Mouse (Mus musculus) spleen, postnatal 4 days (tissue): ENCODE results near the gene Ddx39b.

ENCODE experiments used
- DNase-seq, 2 experiments: peaks; one replicate each; pipeline ENCODE4 v3.0.0; 2022; ENCODE audit warnings: low spot score in 2 of 2

The Ddx39b gene

DNA sequence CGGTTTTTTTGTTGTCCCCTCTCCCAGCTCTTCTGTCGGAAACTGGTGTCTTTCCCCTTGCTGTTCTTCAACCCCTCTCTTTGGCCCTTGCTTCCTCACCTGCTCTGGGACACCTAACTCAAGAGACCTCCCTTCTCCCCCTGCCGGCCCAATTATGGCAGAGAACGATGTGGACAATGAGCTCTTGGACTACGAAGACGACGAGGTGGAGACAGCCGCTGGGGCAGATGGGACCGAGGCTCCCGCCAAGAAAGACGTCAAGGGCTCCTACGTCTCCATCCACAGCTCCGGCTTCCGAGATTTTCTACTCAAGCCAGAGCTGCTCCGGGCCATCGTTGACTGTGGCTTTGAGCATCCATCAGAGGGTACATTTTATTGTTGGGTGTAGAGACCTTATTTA is 1.5 kb downstream of the Ddx39b start:
- peak; percentile 52 to 76 for DNase-seq

DNA sequence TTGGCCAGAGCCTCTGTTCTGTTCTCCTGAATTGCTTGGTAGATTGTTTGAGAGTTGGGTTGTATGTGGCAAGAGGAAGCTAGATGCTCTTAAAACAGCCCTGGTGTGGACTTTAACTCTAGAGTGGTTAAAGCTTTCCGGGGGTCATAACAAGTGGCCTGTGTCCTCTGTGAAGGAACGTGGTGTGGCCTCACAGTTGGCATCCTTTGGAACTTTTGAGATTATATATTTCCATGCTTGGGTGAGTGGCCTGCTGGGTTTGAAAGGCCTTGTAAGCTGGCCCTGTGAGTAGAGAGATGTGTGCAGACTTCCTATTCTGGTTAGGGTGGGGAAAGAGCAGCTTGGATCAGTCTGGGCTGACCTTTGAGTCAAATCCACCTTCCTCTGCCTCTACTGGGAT is 3.5 kb downstream of the Ddx39b start:
- no peak for DNase-seq

DNA sequence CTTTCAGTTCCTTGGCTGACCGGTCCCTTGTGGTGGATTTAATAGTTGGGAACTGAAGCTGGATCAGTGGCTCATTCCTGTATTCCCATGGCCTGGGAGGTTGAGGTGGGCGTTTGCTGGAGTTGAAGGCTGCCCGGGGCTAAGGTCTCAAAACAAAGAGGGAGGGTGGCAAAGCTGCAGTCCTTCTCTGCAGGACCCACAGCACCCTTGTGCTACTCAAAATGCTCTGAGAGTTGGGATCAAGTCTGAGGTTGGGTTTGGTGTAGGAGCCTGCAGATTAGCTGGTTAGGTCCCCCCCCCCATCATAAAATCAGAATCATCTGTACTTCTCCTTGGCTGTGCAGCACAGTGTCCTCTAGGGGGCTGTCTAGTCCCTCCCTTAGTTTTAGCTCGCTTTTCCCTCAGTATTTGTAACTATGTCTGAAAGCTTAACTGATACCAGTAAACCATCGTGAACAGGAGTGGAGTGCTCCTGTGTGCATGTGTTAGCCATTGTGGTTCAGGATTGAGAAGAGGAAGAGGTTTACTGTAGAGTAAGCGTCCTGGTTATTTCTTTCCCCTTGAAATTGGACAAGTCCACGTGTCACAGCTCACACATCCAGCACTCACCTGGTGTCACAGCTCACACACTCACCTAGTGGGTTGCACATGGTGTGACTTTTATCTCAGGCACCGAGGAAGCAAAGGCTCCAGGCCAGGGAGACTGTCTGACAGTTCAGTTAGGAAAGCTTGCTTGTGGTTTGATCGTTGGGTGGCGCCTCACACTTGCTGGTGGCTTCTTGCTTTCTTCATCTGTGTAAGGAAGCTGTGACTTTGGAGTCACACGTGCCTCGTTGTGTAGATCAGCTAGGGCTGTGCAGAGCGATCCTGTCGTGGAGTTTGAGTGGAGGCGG is 4.4 kb downstream of the Ddx39b start:
- no peak for DNase-seq

DNA sequence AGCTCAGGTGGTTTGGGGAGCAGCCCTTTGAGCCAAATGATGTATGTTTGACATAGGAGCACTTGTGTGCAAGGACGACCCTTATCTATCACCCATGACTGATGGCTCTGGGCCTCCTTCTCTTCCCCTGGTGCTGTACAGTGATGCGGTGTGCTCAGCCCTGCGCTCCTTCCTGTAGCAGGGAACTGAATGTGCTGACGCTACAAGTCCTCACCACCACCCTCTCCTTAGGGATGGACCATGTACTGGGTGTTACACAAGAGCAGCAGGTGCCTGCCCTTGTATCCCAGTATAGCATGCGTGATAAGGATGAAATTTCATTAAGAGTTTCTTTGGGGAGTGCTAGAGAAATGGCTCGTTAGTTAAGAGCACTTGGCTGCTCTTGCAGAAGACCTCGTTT is 5.6 kb downstream of the Ddx39b start:
- no peak for DNase-seq

DNA sequence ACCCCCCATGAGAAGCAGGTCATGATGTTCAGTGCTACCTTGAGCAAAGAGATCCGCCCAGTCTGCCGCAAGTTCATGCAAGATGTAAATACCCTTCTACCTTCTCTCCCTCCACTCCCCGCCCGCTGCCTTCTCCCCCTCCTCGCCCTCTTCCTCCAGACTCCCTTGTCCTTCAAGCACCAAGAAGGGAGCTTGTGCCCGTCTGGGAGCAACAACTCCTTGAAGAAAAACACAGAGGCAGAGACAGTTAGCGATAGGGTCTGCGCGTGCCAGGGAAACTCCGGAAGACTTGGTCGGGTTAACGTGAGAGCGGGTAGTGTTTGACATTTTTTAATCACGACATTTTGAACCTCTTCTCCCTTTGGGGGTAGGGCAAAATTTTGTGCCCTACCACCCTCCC is 7.4 kb downstream of the Ddx39b start:
- DNase-seq, result no peak

DNA sequence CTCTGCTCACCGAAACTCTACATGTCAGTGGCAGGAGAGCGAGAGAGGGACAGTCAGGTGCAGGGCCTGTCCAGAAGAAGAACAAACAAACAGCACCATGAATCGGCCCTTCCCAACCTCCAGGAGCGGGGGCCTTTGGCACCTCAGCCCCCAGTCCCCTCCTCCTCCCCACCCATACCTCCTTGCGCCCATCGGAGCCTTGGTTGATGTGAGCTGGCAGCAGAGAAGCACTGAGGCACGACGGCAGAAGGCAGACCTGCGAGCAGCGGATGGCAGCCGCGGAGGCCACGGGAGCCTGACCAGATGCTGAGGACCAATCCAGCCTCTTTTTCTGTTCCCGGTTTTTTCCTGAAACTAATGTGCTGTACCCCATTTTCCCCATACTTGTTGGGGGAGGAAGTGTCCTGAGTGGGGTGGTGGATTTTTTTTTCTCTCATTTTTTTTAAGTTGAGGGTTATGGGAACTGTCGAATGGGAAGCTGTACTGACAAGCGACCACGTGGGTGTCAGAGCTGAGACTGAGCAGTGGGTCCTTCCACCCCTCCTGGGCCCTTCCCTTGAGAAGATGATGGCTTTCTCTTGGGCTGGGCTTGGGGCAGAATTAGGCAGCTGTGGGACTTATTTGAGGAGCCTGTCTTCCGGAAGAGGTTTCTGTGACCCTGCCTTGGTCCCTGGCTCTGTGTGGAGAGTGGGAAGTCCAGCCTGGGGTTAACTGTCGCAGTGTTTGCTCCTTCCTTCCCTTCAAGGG is 8.1 kb downstream of the Ddx39b start:
- DNase-seq, result no peak

DNA sequence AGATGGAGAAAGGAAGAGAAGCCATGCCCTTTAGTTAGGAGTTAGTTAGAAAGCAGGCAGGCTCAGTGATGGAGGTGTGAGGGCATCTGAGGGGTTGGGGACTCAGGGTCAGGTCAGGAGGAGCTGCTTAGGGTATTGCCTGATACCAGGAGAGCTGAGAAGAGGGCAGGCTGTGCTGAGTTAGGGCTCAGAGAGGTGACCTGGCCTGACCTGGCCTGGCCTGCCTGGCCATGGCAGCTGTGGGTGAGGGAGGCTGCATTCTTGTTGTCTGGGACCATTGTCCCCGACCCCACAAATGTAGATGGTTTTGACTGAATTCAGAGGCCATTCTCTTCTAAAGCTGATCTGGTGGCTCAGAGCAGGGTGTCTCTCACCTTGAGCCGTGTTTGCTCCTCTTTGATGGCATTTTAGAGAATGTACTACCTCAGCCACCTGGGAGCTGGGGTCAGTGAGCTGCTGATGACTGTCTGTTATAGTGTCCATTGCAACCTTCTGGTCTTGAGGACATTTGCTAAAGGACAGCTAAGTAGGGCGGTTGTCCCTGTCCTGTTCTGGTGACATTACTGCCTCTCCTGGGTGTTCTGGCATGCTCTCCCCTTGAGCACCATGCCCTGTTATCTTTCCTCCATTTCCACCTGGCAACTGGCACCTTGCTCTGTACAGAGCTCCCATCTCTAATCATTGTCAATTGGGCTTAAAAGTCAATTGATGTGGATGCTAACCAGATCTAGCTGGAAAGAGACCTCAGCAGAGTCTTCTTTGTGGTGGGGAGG is 9.0 kb downstream of the Ddx39b start:
- no peak for DNase-seq

DNA sequence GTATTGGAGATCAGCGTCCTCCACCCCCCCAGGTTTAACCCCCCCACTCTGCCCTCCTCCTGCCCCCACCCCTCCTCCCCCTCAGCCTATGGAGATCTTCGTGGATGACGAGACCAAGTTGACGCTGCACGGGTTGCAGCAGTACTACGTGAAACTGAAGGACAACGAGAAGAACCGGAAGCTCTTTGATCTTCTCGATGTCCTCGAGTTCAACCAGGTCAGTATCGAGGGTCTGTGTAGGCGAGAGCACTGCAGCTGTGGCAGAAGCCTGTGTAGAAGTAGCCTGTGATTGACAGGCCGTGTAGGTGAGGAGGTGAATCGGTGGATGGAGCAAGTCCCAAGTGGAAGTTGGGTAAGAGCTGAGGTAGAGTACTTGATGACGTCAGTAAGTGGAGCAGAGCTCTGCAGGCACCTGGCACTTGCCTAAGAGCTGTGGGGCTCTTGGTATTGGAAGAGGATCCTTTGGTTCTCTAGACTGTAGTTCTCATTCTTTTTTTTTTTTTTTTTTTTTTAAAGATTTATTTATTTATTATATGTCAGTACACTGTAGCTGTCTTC is 9.7 kb downstream of the Ddx39b start:
- no peak for DNase-seq

DNA sequence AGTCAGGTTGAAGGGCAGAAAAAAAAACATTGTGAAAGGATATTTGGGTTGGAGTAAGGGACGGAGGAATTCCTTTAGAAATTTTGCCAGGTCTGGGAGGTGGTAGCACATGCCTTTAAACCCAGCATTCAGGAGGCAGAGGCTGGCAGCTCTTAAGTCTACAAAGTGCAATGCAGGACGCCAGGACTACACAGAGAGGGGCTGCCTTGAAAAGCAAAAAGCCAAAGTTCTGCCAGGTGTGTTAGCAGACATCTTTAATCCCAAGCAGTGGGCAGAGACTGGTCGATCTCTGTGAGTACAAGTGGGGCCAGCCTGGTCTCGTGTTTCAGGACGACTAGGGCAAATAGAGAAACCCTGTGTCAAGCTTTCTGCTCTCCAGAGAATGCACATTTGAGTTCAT is 10.4 kb downstream of the Ddx39b start:
- DNase-seq, result no peak

DNA sequence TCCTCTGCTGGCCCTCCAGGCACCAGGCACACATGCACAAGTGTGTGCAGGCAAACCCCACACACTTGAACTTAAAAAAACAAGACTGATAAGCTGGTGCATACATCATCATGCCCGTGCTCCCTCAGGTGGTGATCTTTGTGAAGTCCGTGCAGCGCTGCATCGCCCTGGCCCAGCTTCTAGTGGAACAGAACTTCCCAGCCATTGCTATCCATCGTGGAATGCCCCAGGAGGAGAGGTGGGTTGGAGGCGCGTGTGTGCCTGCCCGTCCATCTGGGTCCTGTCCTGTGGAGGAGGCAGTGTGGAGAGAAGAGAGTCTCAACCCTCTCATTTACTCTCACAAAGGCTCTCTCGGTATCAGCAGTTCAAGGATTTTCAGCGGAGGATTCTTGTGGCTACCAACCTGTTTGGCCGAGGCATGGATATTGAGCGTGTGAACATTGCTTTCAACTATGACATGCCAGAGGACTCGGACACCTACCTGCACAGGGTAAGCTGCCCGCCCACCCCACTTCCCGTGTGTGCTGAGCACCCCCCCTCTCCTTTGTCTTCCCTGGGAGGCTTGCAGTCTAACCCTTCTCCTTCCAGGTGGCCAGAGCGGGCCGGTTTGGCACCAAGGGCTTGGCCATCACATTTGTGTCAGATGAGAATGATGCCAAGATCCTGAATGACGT is 11.2 kb downstream of the Ddx39b start:
- DNase-seq, result no peak

DNA sequence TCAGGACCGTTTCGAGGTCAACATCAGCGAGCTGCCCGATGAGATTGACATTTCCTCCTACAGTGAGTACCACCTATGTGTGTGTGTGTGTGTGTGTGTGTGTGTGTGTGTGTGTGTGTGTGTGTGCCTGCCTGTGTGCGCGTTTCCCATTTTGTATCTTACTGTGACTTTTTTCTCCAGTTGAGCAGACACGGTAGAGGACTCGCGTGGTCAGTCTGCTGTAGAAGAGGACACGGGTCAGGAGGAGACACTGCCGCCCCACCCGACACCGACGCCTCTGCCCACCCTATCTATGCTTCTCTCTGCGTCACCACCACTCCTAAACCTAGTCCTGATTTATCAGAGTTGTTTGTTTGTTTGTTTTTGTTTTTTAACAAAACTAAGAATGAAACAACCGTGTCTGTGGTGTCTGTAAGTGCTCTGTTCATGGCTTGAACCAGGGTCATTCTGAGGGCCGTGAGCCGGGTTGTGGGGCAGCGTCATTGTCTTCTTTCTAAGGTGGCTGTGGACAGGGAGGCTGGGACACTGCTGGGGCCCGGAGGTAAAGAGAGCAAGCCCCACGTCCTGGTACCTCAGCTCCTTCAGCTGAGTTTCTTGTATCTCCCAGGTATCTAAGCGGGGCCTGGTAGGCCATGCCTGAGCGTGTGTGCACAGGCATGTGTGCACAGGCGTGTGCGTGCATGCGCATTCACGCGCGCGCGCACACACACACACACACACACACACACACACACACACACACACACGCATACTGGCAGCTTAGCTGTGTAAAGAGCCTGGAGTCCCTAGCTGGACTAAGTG is 11.9 kb downstream of the Ddx39b start:
- DNase-seq, result no peak

DNA sequence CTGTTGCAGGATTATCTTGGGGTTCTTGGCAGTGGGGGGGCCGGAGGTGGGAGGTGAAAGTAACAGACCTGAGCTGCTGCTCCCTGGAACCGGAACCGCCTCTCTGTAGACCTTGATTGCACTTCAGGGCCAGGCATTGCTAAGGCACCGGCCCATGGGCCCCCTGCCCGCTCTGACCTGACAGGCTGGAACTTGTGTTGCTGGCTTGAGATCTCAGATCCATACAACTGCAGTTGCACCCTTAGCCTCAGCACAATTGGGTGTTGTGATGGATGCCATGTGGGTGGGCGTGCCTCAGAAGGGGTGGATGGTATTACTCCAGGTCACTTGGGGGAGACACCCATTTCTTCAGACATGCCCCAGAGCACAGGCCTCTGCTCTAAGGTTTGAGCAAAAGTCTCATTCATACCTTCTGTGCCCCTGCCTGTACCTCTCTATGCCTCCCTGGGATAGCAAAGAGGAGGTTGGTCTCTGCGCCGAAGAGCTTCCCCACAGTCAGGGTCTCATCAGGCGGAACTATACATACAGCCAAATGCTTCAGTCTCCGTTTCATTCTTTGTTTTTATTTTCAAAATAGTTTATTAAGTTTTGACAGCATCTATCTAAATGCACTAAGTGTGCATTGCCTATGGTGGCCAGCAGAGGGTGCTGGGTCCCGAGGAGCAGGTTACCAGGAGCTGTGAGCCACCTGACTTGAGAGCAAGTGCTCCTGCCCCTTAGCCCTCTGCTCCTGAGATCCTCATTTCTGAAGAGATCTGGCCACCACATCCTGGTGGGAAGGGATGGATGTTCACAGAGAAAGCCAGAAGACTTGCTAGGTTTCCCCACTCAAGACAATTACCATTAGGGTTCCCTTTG is 12.9 kb downstream of the Ddx39b start:
- peak; percentile 75 to 89 for DNase-seq

DNA sequence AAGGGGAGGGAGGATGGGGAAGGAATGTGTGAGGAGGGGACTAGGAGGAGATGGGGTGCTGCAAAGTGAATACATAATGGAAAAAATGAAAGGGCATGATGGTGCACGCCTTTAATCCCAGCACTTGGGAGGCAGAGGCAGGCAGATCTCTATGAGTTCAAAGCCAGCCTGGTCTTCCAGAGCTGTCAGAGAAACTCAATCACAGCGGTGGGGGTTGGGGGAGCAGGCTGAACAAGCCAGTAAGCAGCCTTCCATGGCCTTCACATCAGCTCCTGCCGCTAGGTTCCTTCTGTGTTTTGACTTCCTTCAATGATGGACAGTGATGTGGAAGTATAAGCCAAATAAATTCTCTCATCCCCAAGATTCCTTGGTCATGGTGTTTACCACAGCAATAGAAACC is 13.8 kb downstream of the Ddx39b start:
- DNase-seq, result no peak

DNA sequence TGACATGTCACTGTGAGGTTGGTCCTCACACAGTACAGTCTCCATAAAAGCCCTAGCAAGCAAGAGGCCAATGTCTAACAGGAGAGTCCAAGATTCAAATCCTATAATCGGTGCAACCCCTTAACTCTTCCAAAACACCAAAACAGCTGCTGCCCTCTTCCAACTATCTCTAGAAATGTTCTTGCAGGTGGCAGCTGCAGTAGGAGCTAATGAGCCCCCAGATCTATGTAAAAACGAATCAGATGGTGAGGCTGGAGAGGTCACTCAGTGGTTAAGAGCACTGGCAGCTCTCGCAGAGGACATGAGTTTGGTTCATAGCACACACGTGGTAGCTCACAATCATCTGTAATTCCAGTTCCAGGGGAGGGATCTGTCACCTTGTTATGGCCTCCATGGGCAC is 14.2 kb downstream of the Ddx39b start:
- no peak for DNase-seq

DNA sequence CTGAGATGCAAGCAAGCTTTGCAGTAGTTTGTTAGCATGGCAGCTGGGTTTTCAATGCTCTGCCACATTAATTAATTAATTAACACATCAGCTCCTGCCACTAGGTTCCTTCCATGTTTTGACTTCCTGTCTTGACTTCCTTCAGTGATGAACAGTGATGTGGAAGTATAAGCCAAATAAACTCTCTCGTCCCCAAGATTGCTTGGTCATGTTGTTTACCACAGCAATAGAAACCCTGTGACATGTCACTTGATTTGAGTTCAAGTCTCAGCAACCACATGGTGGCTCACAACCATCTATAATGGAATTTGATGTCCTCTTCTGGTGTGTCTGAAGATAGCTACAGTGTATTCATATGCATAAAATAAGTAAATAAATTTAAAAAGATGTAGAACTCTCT is 15.8 kb downstream of the Ddx39b start:
- no peak for DNase-seq

DNA sequence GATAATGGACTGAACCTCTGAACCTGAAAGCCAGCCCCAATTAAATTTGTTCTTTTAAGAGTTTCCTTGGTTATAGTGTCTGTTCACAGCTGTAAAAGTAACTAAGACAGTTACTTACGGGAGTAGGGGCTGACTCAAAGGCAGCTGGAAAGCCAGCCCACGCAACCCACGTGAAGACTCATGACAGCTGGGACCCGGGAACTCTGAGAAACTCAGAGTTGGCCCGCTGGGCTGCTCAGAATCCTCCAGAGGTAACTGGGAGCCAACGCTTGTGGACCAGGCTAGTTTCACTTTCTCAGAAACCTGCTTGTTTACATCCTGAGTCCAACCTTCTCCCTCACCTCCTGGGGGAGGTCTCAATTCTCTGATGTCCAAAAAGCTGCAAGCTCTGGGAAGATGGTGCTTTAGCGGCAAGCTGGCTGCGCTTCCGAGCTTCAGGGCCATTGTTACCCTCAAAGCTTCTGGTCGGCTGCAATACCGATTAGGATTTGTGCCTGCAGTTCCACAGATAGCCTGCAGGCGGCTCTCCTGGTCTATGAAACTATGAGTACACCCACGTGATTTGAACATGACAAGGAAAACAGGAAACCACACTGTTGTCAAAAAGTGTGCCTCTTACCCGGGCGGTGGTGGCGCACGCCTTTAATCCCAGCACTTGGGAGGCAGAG is 16.4 kb downstream of the Ddx39b start:
- peak; percentile 94 to 98 for DNase-seq

DNA sequence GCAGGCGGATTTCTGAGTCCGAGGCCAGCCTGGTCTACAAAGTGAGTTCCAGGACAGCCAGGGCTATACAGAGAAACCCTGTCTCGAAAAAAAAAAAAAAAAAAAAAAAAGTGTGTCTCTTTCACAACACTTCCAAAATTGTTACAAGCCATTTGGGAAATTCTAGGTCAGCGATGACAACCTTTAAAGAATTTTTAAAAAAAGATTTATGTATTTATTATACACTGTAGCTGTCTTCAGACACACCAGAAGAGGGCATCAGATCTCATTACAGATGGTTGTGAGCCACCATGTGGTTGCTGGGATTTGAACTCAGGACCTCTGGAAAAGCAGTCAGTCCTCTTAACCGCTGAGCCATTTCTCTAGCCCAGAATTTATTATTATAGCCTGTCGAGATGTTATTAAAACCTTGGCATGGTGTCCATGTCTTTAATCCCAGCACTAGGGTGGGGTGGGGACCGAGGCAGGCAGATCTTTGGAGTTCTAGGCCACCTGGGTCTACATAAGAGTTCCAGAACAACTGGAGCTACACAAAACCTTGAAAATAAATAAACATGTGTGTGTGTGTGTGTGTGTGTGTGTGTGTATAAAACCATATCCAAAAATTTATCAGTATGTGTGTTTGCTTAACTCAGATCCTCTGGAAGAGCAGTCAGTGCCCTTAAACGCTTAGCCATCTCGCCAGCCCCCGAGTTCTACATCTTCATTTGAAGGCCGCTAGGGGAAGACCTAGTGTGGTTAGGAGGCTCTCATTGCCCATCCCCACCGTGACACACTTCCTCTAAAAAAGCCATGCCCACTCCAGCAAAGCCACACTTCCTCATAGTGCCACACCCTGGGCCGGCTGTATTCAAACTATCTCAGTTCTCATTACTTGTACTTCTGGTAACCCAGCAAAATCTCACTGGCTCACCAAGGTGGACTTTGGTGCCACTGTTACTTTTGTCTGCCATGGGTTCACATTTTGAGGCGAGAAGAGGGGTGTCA is 17.2 kb downstream of the Ddx39b start:
- peak; percentile 78 to 85 for DNase-seq

DNA sequence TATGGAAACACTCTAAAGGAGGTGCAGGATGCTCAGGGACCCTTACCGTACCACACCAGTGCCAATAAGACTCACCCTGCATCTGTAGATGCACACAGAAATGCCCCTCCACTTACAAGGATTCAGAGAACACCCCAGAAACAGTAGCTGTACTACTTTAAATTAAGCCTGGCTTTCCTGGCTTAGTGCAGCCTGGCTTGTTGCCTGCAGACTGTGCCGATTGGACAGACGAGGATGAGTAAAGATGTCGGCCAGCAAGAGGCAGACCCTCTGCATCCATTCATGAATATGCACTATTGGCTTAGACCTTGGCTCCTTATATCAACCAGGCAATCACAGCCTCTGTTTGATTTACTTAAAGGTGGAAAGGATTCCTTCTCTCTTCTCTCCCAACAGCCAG is 18.1 kb downstream of the Ddx39b start:
- no peak for DNase-seq
